Mouse (Mus musculus) hindbrain, embryonic 10.5 days (tissue): ENCODE data around the gene Aco2. TPM values are rescaled to one million over a fixed set of nuclear protein-coding genes. Genes with fewer than 3 reads are reported as not detected.

Source experiments
- DNase-seq: peaks from one replicate; pipeline ENCODE4 v3.0.0-alpha.2; 2017; ENCODE audit warnings: low spot score
- H3K27ac ChIP-seq: fragments of 300-500 bp; sonication (generic); 2 replicates; pipeline ENCODE4 v1.5.1; 2016; ENCODE audit warnings: mild to moderate bottlenecking, moderate library complexity
- H3K27me3 ChIP-seq: fragments of 300-500 bp; sonication (generic); 2 replicates; pipeline ENCODE4 v1.6.1; 2016; ENCODE audit warnings: mild to moderate bottlenecking; ENCODE audit not compliant: poor library complexity, insufficient read depth, severe bottlenecking
- H3K36me3 ChIP-seq: fragments of 300-500 bp; sonication (generic); 2 replicates; pipeline ENCODE4 v1.6.1; 2016; ENCODE audit warnings: mild to moderate bottlenecking, moderate library complexity
- H3K4me1 ChIP-seq: fragments of 300-500 bp; sonication (generic); replicated peaks from 2 replicates; pipeline ENCODE4 v1.6.1; 2016; ENCODE audit warnings: mild to moderate bottlenecking
- H3K4me3 ChIP-seq: fragments of 300-500 bp; sonication (generic); 2 replicates; pipeline ENCODE4 v1.5.1; 2016; ENCODE audit warnings: mild to moderate bottlenecking, moderate library complexity
- H3K9me3 ChIP-seq: fragments of 300-500 bp; sonication (generic); 2 replicates; pipeline ENCODE4 v1.6.1; 2016; ENCODE audit warnings: mild to moderate bottlenecking, moderate library complexity
- WGBS: fragments of 180-500 bp; shearing (Covaris S2); methylation state at CpG from one replicate; pipeline ENCODE4 v1.1.7; 2016; 5-methylcytosine and 5-hydroxymethylcytosine counted together
- polyA plus RNA-seq: library from polyadenylated mRNA; unstranded; fragments of >200 nt; fragmentation: Nextera tagmentation; extraction: Ambion mirVana; gene quantifications from 2 replicates; pipeline ENCODE4 v1.2.1, GENCODE M21; 2016

Gene Aco2
- polyA plus RNA-seq, 1 experiment from 2014 or later: 175 TPM

- H3K4me3 ChIP-seq: no peak overlapping the region
- peaks cover 58% of the 10 kb centered on the region for H3K36me3 ChIP-seq
- H3K9me3 ChIP-seq: no peaks in the 10 kb centered on the region
- H3K27ac ChIP-seq: no peak overlapping the region
- WGBS: 96% methylated on average over 9 of the region's 9 CpGs
- no peaks in the 10 kb centered on the region for H3K27me3 ChIP-seq
- H3K4me1 ChIP-seq: no peaks in the 10 kb centered on the region; the same call in 1 of the 2 replicates
- DNase-seq: no peak
These were observed 82.1 kb downstream of the Aco2 start for GRCm38 (mm10) chr15:81954151-81954583.

- DNase-seq: no peak
- 95% methylated on average over 6 of the region's 6 CpGs for WGBS
- no peak overlapping the region for H3K4me3 ChIP-seq
These were observed 82.6 kb downstream of the Aco2 start for GRCm38 (mm10) chr15:81954716-81955115.

GRCm38 (mm10) chr15:81955414-81955813 is 83.3 kb downstream of the Aco2 start:
- H3K27me3 ChIP-seq: no peaks in the 10 kb centered on the region
- peaks cover 52% of the 10 kb centered on the region for H3K36me3 ChIP-seq
- no peak overlapping the region for H3K27ac ChIP-seq
- WGBS: 94% methylated on average over 15 of the region's 15 CpGs
- no peak overlapping the region for H3K4me3 ChIP-seq
- DNase-seq: no peak
- peaks cover 10% of the 10 kb centered on the region for H3K4me1 ChIP-seq
- no peaks in the 10 kb centered on the region for H3K9me3 ChIP-seq

More at GRCm38 (mm10) chr15:81954716-81955115, 82.6 kb downstream of the Aco2 start:
- H3K36me3 ChIP-seq: peaks cover 54% of the 10 kb centered on the region
- H3K9me3 ChIP-seq: no peaks in the 10 kb centered on the region
- H3K4me1 ChIP-seq: peaks cover 3% of the 10 kb centered on the region; the same call in 1 of the 2 replicates
- no peak overlapping the region for H3K27ac ChIP-seq
- H3K27me3 ChIP-seq: no peaks in the 10 kb centered on the region

GRCm38 (mm10) chr15:81956457-81956856 is 84.3 kb downstream of the Aco2 start:
- peak; percentile 53 for DNase-seq
- 53% methylated on average over 8 of the region's 8 CpGs for WGBS
- Histone ChIP-seq H3K4me3 (no peak overlapping the region), H3K36me3 (peaks cover 42% of the 10 kb centered on the region), H3K27ac (no peak overlapping the region), H3K4me1 (peaks cover 20% of the 10 kb centered on the region), H3K9me3 (no peaks in the 10 kb centered on the region), H3K27me3 (no peaks in the 10 kb centered on the region)

GRCm38 (mm10) chr15:81957598-81957997 is 85.5 kb downstream of the Aco2 start:
- Histone ChIP-seq H3K27ac (no peak overlapping the region), H3K4me3 (no peak overlapping the region), H3K36me3 (peaks cover 32% of the 10 kb centered on the region), H3K9me3 (no peaks in the 10 kb centered on the region), H3K27me3 (no peaks in the 10 kb centered on the region), H3K4me1 (peaks cover 22% of the 10 kb centered on the region)
- WGBS: 91% methylated on average over 11 of the region's 11 CpGs
- no peak for DNase-seq

- WGBS: 93% methylated on average over 3 of the region's 3 CpGs
These were observed 86.8 kb downstream of the Aco2 start for GRCm38 (mm10) chr15:81958906-81959305.

GRCm38 (mm10) chr15:81960171-81961077 is 88.3 kb downstream of the Aco2 start, which contains the start of gene Pmm1:
Gene Pmm1 (minus strand): TSS chr15:81960930.
- Histone ChIP-seq H3K27me3 (no peaks in the 10 kb centered on the region), H3K4me1 (peaks cover 24% of the 10 kb centered on the region), H3K4me3 (peak within 1 kb of the TSS; percentile 73), H3K36me3 (peaks cover 11% of the 10 kb centered on the region; the same call in 1 of the 2 replicates), H3K27ac (peak within 1 kb of the TSS; percentile 92), H3K9me3 (no peaks in the 10 kb centered on the region)
- peak; percentile 99 for DNase-seq
- WGBS: under 1% methylated on average over 77 of the region's 77 CpGs

More at GRCm38 (mm10) chr15:81958906-81959305, 86.8 kb downstream of the Aco2 start:
- Histone ChIP-seq H3K27ac (no peak overlapping the region), H3K27me3 (no peaks in the 10 kb centered on the region), H3K4me1 (peaks cover 22% of the 10 kb centered on the region), H3K9me3 (no peaks in the 10 kb centered on the region), H3K4me3 (no peak overlapping the region), H3K36me3 (peaks cover 26% of the 10 kb centered on the region)
- no peak for DNase-seq

GRCm38 (mm10) chr15:81961078-81961451 is 89.0 kb downstream of the Aco2 start:
- H3K9me3 ChIP-seq: no peaks in the 10 kb centered on the region
- H3K27ac ChIP-seq: peak overlapping the region; percentile 92
- 0 out of 2 replicates have a peak, but pooled peaks cover 6% of the 10 kb centered on the region for H3K36me3 ChIP-seq
- no peak for DNase-seq
- H3K27me3 ChIP-seq: no peaks in the 10 kb centered on the region
- H3K4me1 ChIP-seq: peaks cover 24% of the 10 kb centered on the region
- WGBS: 4% methylated on average over 8 of the region's 8 CpGs
- peak overlapping the region; percentile 73 for H3K4me3 ChIP-seq

GRCm38 (mm10) chr15:81964262-81964661 is 92.2 kb downstream of the Aco2 start:
- Histone ChIP-seq H3K9me3 (no peaks in the 10 kb centered on the region), H3K27ac (no peak overlapping the region), H3K4me3 (no peak overlapping the region), H3K4me1 (peaks cover 31% of the 10 kb centered on the region), H3K27me3 (no peaks in the 10 kb centered on the region), H3K36me3 (no peaks in the 10 kb centered on the region)
- no peak for DNase-seq
- 78% methylated on average over 1 of the region's 1 CpGs for WGBS

Other genes starting within 250 kb of the Aco2 start
- gene L3mbtl2, start 208.4 kb upstream of the Aco2 start, polyA plus RNA-seq: 41.9 and 44.9 TPM in 2 replicates
- gene Chadl, start 175.0 kb upstream of the Aco2 start, polyA plus RNA-seq: 1.7 and 2.5 TPM in 2 replicates
- 37.9 and 40.8 TPM in 2 replicates for gene Zc3h7b, start 127.3 kb upstream of the Aco2 start, polyA plus RNA-seq
- gene Rangap1, start 126.8 kb upstream of the Aco2 start, polyA plus RNA-seq: 166 and 178 TPM in 2 replicates
- 16.4 and 19.4 TPM in 2 replicates for gene Tef, start 69.9 kb upstream of the Aco2 start, polyA plus RNA-seq
- gene Tob2, start 13.5 kb upstream of the Aco2 start, polyA plus RNA-seq: 18.6 and 19.1 TPM in 2 replicates
- 212 and 249 TPM in 2 replicates for gene Phf5a, start 398 bp upstream of the Aco2 start, polyA plus RNA-seq
- gene Polr3h, start 53.9 kb downstream of the Aco2 start, polyA plus RNA-seq: 84.8 and 86.3 TPM in 2 replicates
- gene Csdc2, start 64.5 kb downstream of the Aco2 start, polyA plus RNA-seq: 13.8 and 33.7 TPM in 2 replicates
- gene Pmm1, start 88.6 kb downstream of the Aco2 start, polyA plus RNA-seq: 37.3 and 39.0 TPM in 2 replicates
- not detected in 2 replicates for gene 1700029P11Rik, start 108.2 kb downstream of the Aco2 start, polyA plus RNA-seq
- gene Xrcc6, start 115.5 kb downstream of the Aco2 start, polyA plus RNA-seq: 62.1 and 75.1 TPM in 2 replicates
- 36.4 and 39.7 TPM in 2 replicates for gene Desi1, start 161.6 kb downstream of the Aco2 start, polyA plus RNA-seq
- gene Snu13, start 175.3 kb downstream of the Aco2 start, polyA plus RNA-seq: 276 and 351 TPM in 2 replicates
- not detected in 2 replicates for gene 4930407I10Rik, start 186.8 kb downstream of the Aco2 start, polyA plus RNA-seq
- 0.06 TPM in 1 of 2 replicates, not detected in the other for gene Mei1, start 197.7 kb downstream of the Aco2 start, polyA plus RNA-seq